Mouse (Mus musculus) testis, adult 2 months (tissue): ENCODE measurements around the gene Mcts2.

ENCODE experiments used
- CTCF ChIP-seq: fragments of 200-500 bp; IDR thresholded peaks from 2 replicates; pipeline ENCODE4 v1.5.1; 2012; ENCODE audit warnings: low read depth, mild to moderate bottlenecking, inconsistent platforms, low read length, moderate library complexity; ENCODE audit not compliant: control insufficient read depth, insufficient read depth, insufficient replicate concordance
- POLR2A ChIP-seq: fragments of 200-500 bp; IDR thresholded peaks from 2 replicates; pipeline ENCODE4 v1.6.1; 2012; ENCODE audit warnings: low read depth, mild to moderate bottlenecking, inconsistent platforms, low read length, moderate library complexity; ENCODE audit not compliant: control insufficient read depth

DNA sequence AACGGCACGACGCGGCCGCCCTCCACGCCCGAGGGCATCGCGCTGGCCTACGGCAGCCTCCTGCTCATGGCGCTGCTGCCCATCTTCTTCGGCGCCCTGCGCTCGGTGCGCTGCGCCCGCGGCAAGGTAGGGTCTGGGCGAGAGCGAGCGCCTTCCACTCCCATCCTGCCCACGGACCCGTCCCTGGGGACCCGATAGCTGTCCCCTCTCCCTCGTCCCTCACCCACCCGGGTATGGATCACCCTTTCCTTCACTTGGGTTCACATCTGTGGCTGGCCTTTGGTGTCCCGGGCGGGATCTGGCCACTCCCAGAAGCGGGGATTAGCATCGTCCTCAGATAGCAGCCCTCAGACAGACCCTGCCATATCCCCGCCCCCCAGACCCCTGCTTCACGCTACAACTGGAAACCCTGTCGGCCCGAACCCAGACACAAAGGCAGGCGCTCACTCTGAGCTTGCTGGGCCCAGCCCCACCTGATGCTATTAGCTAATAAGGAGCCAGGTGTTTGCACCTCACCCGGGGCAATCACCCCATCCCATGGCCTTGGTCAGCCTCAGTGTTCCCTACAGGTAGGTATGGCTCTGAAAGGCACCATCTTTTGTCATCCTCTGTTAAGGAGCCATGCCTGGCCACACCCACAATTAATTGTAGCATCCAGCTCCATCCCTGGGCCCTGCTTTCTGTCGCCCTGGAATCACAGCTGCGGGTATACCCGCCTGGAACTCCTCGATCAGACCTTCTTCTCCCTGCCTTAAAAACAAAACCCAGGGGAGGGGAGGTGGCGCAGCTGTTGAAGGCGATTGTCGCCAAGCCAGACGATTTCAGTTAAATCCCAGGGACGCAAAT, 17.0 kb upstream of the Mcts2 start:
- TF ChIP-seq CTCF (no peak), POLR2A (no peak)
